Mouse (Mus musculus): ENCODE results near the gene Cxcl9. TPM values are rescaled to one million over a fixed set of nuclear protein-coding genes. Genes with fewer than 3 reads are reported as not detected.

The Cxcl9 gene
- polyA plus RNA-seq (2016; fragmentation: Nextera tagmentation; extraction: Ambion mirVana) = not detected in 2 replicates

DNA sequence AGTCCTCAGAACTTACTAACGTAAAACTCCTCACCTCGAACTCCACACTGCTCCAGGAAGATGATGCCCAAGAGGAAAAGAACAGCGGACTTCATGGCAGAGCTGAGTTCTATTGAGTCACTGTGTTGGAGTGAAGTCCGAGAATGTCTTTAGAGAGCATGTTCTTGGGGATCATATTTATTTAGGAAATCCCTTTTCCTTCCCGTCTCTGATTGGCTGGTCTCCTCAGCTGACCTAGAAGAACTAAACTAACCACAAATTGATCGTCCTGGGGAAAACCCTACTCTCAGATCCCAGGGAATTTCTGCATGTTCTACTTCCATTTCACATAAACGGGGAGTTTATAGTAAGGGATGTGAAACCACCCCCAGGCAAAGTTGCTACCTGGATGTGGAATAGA is at the start of gene Cxcl9:
Cxcl9 (minus strand) TSS at position 151 of the 400 bp plus-strand sequence.
- no peak within 1 kb of the TSS for H3K27ac ChIP-seq
- H3K4me1 ChIP-seq = no peaks in the 10 kb centered on the region
- no peaks in the 10 kb centered on the region for H3K36me3 ChIP-seq
- no peaks in the 10 kb centered on the region for H3K9me3 ChIP-seq
- 81% methylated on average over 7 of the region's 7 CpGs for WGBS
- H3K27me3 ChIP-seq (ENCODE audit: insufficient read depth, poor library complexity, severe bottlenecking) = no peaks in the 10 kb centered on the region
- no peak within 1 kb of the TSS for H3K4me3 ChIP-seq
- DNase-seq (ENCODE audit: low spot score) = no peak

DNA sequence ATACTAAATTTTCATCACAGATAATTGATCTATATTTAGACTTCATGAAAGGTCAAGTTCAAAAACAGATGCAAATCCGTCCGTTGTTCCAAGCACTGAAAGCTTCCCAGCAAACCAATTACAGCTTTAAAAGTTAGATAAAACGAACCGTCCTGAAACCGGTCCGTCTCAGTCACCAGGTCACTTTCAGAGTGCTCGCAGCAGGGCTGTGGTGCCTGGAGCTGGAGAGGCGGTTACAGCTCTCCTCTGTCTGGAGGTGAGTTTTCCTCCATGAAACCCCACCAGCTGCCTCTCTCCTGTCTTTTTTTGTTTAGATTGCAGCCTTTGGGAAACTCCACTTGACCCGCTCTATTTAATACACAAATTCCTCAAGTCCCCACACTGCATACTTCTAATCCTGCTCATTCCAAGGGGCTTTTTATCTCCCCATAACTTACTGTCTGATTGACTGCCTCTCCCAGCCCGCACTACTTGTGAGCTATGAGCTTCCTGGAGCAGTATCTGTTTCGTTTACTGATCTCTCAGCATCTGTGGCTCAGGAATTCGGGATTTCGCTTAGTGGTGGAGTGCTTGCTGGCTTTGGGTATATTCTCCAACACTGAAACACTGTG is 49.0 kb upstream of the Cxcl9 start:
- WGBS = 22% methylated on average over 13 of the region's 13 CpGs
- peak overlapping the region; percentile 29; the same call in 1 of the 2 replicates for H3K4me3 ChIP-seq
- H3K4me1 ChIP-seq = peaks cover 21% of the 10 kb centered on the region
- H3K9me3 ChIP-seq = no peaks in the 10 kb centered on the region
- no peaks in the 10 kb centered on the region for H3K36me3 ChIP-seq
- H3K27me3 ChIP-seq (ENCODE audit: insufficient read depth, poor library complexity, severe bottlenecking) = no peaks in the 10 kb centered on the region
- DNase-seq (ENCODE audit: low spot score) = no peak
- H3K27ac ChIP-seq = peak overlapping the region; percentile 56; the same call in 1 of the 2 replicates

DNA sequence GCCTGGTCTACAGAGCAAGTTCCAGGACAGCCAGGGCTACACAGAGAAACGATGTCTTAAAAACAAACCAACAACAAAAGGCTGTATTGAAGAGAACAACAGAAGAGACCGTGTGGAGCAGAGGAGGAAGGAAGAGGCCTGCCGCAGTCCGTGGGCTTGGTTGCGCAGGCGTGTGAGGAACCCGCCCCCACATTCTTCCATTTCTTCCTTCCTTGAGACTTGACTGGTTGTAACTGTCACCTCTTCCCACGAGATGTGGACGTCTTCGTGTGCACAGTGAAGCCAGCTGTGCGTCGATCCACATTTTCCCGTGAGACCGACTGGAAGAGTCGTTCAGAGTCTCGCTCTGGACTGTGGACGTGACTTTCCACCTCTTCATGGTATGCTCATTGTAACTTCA is 47.5 kb upstream of the Cxcl9 start:
- Histone ChIP-seq H3K27ac (no peak overlapping the region), H3K4me3 (no peak overlapping the region), H3K27me3 (ENCODE audit: insufficient read depth, poor library complexity, severe bottlenecking) (no peaks in the 10 kb centered on the region), H3K9me3 (no peaks in the 10 kb centered on the region), H3K36me3 (no peaks in the 10 kb centered on the region), H3K4me1 (peaks cover 21% of the 10 kb centered on the region)
- WGBS = 83% methylated on average over 17 of the region's 17 CpGs
- DNase-seq (ENCODE audit: low spot score) = no peak

DNA sequence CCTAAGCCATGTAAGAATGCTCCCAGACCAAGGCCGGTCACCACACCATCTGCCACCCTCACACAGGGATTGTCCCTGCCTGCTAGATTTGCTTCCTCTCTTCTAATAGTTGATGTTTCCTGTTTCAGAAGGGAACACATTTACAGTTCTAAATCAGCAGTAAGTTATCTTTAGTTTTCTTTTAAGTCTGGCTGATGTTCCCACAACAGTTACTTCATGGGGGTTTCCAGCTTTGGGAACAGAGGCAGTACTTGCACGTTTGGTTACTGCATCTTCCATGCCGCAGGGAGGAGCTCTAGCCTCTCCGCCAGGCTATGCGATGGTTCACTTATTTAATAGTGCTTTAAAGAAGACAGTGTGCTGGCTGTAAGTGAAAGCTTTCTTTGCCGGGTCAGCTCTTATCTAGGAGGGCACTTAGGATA is 46.9 kb upstream of the Cxcl9 start:
- WGBS = 47% methylated on average over 6 of the region's 6 CpGs
- Histone ChIP-seq H3K4me3 (no peak overlapping the region), H3K27ac (no peak overlapping the region), H3K27me3 (ENCODE audit: insufficient read depth, poor library complexity, severe bottlenecking) (no peaks in the 10 kb centered on the region), H3K36me3 (no peaks in the 10 kb centered on the region), H3K4me1 (peaks cover 21% of the 10 kb centered on the region), H3K9me3 (no peaks in the 10 kb centered on the region)
- DNase-seq (ENCODE audit: low spot score) = no peak

DNA sequence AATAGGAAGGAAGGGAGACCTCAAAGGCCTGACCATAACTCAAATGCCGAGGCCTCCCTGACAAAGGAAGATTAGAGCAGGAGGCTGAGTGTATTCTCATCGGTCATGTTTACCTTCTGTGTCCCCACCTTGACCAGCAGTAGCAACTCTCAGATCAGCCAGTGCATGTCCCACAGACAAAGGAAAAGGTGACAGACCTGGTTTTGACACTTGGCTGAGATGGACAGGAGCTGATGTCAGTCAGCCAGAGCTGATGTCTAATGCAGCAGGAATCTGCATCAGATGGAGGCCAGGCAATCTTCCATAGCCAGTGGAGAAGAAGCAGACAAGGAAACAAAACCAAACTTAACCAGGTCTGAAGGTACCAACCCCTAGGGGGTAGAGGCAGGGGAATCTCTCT is 44.7 kb upstream of the Cxcl9 start:
- no peaks in the 10 kb centered on the region for H3K9me3 ChIP-seq
- H3K4me1 ChIP-seq = peaks cover 24% of the 10 kb centered on the region
- WGBS = 39% methylated on average over 2 of the region's 2 CpGs
- DNase-seq (ENCODE audit: low spot score) = no peak
- H3K27ac ChIP-seq = no peak overlapping the region
- no peaks in the 10 kb centered on the region for H3K27me3 ChIP-seq (ENCODE audit: insufficient read depth, poor library complexity, severe bottlenecking)
- H3K36me3 ChIP-seq = no peaks in the 10 kb centered on the region
- H3K4me3 ChIP-seq = no peak overlapping the region

DNA sequence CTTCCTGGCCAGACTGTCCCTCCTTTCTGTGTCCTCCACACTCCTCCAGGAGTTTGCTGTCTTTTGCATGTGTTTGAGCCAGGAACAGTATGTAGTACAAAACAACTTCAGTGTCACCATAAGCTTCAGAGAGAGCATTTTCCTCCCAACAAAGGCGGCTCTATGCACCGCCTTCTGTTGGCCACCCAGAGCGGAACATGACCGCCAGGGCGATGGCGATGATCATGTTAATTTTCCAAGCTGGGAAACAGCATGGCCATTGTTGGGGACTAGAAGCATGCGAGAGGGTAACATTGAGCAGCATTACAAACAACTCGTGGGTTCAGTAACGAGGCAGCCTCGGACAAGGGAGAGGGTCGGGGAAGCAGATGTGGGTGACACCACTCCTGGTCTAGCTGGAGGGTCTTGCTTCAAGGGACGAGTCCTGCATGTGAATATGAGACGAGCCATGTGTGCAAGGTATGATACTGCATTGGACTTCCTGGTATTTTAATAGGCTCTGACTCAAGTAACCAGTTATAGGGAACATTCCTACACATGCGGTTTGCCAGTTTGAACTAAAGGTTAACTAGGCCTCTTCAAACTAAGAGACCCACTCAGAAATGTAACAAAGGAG is 43.6 kb upstream of the Cxcl9 start:
- Histone ChIP-seq H3K9me3 (no peaks in the 10 kb centered on the region), H3K4me1 (peaks cover 15% of the 10 kb centered on the region; the same call in 1 of the 2 replicates), H3K27me3 (ENCODE audit: insufficient read depth, poor library complexity, severe bottlenecking) (no peaks in the 10 kb centered on the region), H3K4me3 (no peak overlapping the region), H3K27ac (no peak overlapping the region), H3K36me3 (no peaks in the 10 kb centered on the region)
- no peak for DNase-seq (ENCODE audit: low spot score)
- WGBS = 82% methylated on average over 14 of the region's 14 CpGs

DNA sequence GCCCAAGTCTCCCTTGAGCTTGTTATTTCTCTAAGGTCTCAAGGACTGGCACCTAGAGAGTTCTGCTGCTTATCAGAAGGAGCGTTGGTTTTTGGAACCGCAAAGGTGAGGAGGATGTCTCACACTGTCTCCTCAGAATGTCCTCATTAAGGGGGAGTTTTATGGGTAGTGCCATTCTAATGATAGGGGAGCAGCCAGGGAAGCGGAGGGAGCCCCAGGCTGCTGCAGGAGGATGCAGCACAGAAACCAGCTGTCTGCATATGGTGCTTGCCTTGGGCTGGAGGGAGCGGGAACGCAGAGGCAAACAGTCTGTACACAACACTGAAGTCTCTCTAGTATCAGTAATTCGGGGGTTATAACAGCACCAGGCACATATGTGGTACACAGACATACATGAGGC is 43.0 kb upstream of the Cxcl9 start:
- Histone ChIP-seq H3K4me1 (peaks cover 13% of the 10 kb centered on the region; the same call in 1 of the 2 replicates), H3K27ac (no peak overlapping the region), H3K36me3 (no peaks in the 10 kb centered on the region), H3K27me3 (ENCODE audit: insufficient read depth, poor library complexity, severe bottlenecking) (no peaks in the 10 kb centered on the region), H3K9me3 (no peaks in the 10 kb centered on the region), H3K4me3 (no peak overlapping the region)
- DNase-seq (ENCODE audit: low spot score) = no peak
- WGBS = 83% methylated on average over 6 of the region's 6 CpGs

DNA sequence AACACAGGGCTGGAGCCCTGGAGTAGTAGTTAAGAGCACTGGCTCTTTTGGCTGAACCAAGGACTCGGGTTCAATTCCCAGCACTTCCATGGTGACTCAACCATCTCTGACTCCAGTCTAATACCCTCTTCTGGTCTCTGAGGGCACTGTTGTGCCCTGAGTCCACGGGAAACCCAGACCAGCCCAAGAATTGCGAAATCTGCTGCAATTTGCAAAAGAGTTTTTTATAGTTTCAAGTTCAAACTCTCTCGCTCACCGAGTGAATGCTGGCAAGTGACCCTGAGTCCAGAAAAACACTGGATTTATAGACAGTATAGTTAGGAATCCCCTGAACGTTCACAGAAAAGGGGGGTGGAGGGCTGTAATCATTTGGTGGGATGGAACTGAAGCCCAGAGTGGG is 42.5 kb upstream of the Cxcl9 start:
- Histone ChIP-seq H3K4me1 (peaks cover 11% of the 10 kb centered on the region; the same call in 1 of the 2 replicates), H3K9me3 (no peaks in the 10 kb centered on the region), H3K36me3 (no peaks in the 10 kb centered on the region), H3K4me3 (no peak overlapping the region), H3K27me3 (ENCODE audit: insufficient read depth, poor library complexity, severe bottlenecking) (no peaks in the 10 kb centered on the region), H3K27ac (no peak overlapping the region)
- WGBS = 81% methylated on average over 6 of the region's 6 CpGs
- DNase-seq (ENCODE audit: low spot score) = no peak

DNA sequence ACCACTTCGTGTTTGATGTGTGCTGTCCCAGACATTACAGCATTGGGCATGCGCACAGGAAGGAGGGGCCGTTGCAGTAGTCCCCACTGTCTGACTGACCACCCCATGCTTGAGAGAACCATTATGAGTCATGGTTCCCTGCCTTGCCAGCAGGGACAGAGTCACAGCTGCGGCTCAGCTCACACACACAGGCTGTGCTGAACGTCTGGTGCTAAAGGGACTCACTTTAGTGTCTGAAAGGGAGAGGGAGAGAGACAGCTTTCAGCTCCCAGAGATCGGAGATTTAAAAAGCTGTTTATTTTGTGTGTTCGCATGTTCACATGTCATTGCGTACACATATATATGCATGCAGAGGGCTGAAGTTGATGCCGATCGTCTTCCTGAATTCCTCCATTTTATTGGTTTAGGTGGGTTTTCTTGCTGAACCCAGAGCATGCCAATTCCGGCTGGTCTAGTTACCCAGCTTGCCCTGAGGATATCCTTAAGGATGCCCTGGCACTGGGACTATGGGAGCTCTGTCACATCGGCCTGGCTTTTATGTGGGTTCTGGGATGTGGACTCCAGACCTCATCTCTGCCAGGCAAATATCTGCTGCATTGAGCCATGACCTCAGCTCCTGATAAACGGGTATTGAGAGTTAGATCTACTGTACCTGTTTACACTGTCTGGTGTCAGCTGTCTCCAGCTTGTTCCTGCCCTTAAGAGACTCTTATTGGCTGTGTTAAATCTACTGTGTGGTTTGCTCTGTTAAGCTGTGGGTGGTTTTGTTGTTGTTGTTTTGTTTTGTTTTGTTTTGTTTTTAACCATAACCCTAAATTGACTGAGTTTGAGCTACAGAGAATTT is 41.5 kb upstream of the Cxcl9 start:
- WGBS = 68% methylated on average over 13 of the region's 13 CpGs
- Histone ChIP-seq H3K27me3 (ENCODE audit: insufficient read depth, poor library complexity, severe bottlenecking) (no peaks in the 10 kb centered on the region), H3K4me3 (no peak overlapping the region), H3K4me1 (peaks cover 3% of the 10 kb centered on the region; the same call in 1 of the 2 replicates), H3K36me3 (no peaks in the 10 kb centered on the region), H3K27ac (no peak overlapping the region), H3K9me3 (no peaks in the 10 kb centered on the region)
- DNase-seq (ENCODE audit: low spot score) = no peak

DNA sequence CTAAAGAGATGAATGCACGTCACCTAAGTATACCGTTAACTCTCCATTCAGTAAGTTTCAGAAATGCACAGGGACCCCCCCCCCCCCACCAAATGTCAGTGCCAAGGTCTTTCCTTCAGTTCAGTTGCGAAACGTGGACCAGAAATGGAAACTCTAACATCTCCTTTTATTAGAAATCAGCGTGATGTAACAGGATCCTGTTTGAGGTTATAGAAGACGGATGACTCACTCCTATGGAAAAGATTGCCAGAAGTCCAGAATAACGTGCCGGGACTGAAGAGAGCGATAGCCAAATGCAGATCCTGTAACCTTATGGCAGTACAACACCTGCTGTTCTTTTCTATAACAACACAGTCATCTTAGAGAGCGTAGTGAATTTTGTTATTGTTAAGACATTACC is 40.5 kb upstream of the Cxcl9 start:
- Histone ChIP-seq H3K9me3 (no peaks in the 10 kb centered on the region), H3K4me3 (no peak overlapping the region), H3K36me3 (no peaks in the 10 kb centered on the region), H3K27ac (no peak overlapping the region), H3K4me1 (peaks cover 3% of the 10 kb centered on the region; the same call in 1 of the 2 replicates), H3K27me3 (ENCODE audit: insufficient read depth, poor library complexity, severe bottlenecking) (no peaks in the 10 kb centered on the region)
- no peak for DNase-seq (ENCODE audit: low spot score)
- WGBS = 65% methylated on average over 10 of the region's 10 CpGs

DNA sequence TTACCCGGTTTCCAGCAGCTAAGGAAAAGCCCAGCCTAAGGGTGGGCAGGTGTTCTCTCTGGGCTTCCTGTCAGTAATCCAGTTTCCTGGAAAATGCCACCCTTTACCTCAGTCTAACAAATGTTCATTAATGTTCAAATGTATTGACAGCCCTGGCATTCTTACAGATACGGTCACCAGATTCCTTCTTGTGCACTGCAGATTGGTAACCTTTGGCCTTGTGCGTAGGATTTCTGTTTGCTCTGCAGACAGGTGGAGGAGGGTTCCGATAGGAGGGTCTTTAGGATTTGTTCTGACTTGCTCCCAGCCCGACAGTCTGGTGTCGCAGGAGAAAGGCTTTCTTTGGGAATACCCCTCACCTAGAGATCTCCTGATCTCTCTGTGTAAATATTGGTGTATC is 38.7 kb upstream of the Cxcl9 start:
- Histone ChIP-seq H3K27me3 (ENCODE audit: insufficient read depth, poor library complexity, severe bottlenecking) (no peaks in the 10 kb centered on the region), H3K27ac (no peak overlapping the region), H3K36me3 (no peaks in the 10 kb centered on the region), H3K4me3 (no peak overlapping the region), H3K4me1 (peaks cover 3% of the 10 kb centered on the region; the same call in 1 of the 2 replicates), H3K9me3 (no peaks in the 10 kb centered on the region)
- no peak for DNase-seq (ENCODE audit: low spot score)
- 76% methylated on average over 6 of the region's 6 CpGs for WGBS

DNA sequence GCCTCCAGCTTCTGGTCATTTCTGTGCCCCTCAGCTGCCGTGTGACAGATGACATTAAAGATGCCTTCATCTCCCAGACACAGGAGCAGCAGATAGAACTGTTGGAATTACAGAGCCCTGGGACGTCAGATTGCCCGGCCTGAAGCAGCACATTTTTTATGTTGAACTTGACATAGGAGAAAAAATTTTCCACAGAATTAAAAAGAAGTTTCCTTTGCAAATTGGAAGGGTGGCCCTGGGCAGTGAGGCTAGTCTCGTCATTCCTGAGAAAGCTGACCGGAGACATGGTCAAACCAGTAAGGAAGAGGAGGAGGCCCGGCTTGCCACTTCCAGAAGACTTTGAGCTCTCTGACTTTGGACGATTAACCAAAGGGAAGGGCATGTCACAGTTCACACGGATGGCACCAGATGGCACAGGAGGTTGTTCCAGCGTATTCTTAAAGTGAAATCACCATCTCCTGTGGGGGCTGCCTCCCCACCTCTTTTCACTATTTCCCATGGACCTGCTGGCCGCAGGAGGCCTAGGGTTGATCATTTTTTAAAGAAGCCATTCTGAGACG is 37.3 kb upstream of the Cxcl9 start:
- H3K27me3 ChIP-seq (ENCODE audit: insufficient read depth, poor library complexity, severe bottlenecking) = no peaks in the 10 kb centered on the region
- no peak overlapping the region for H3K27ac ChIP-seq
- 73% methylated on average over 11 of the region's 11 CpGs for whole genome bisulfite sequencing

DNA sequence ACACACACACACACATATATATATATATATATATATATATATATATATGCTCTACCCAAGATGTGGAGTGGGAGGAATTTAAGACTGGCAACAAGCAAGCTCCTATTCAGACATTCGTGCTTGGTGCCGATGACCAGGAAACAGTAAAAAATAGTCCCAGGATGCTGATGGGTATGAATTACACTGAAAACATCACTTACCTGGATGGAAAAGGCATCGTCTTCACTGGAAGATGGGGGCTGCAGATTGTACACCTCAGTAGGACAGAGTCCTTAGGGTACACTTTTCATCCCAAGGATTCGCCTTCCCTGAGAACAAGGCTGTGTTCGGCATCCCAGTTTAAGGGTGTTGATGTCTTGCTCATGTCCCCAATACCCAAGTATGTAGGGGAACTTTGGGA is 36.1 kb upstream of the Cxcl9 start:
- H3K4me3 ChIP-seq = no peak overlapping the region
- H3K27ac ChIP-seq = no peak overlapping the region
- H3K27me3 ChIP-seq (ENCODE audit: insufficient read depth, poor library complexity, severe bottlenecking) = no peaks in the 10 kb centered on the region
- no peak for DNase-seq (ENCODE audit: low spot score)
- H3K9me3 ChIP-seq = no peaks in the 10 kb centered on the region
- WGBS = 87% methylated on average over 5 of the region's 5 CpGs
- no peaks in the 10 kb centered on the region for H3K36me3 ChIP-seq
- 0 out of 2 replicates have a peak, but pooled peaks cover under 1% of the 10 kb centered on the region for H3K4me1 ChIP-seq

More for the DNA sequence above, 37.3 kb upstream of the Cxcl9 start:
- Histone ChIP-seq H3K9me3 (no peaks in the 10 kb centered on the region), H3K4me3 (no peak overlapping the region), H3K36me3 (no peaks in the 10 kb centered on the region), H3K4me1 (peaks cover 3% of the 10 kb centered on the region; the same call in 1 of the 2 replicates)
- DNase-seq (ENCODE audit: low spot score) = no peak

Measured in heart, embryonic 10.5 days (tissue).